Comparison of ENCODE assay signal across 23 mouse cellular contexts in the genomic region with DNA sequence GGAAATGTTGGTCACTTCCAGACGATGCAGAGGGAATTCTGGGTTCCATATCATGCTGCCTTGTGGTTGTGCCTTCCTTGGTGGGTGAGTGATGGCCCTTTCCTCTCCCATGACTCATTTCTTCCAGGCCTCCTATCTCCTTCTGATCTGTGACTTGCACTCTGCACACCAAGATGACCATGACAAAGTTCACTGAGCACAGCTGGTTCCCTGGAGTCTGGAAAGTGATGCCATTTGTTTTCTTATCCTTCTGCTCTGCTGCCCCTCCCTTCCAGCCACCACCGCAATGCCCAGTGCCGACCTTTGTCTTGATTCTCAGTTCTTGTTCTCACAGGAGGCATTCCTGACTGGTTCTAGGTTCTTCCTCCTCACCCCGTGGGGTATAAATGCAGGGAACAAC. TPM values are rescaled to one million over a fixed set of nuclear protein-coding genes. Genes with fewer than 3 reads are reported as not detected.
DNase-seq lines count a peak whose midpoint lies in the region; ATAC-seq and TF ChIP-seq lines count a peak whose summit lies in the region.
"Had no signal": no experiment of that assay in that cellular context is flagged by ENCODE, and none has a peak within 500 bp of the region (broad histone marks: within the 10 kb centered on the region; RNA-seq: fewer than 3 reads in every experiment).

No protein-coding gene starts in this region.

- H3K27ac ChIP-seq in forebrain, embryonic 10.5 days, result no peak overlapping the region
- H3K27ac ChIP-seq: forebrain, embryonic 12.5 days; heart, embryonic 10.5 days; heart, embryonic 15.5 days; kidney, embryonic 15.5 days; liver, embryonic 12.5 days; macrophage; midbrain, embryonic 10.5 days; midbrain, embryonic 15.5 days had no signal

- no peaks in the 10 kb centered on the region for H3K79me2 ChIP-seq in C2C12 (ENCODE audit: control insufficient read depth, insufficient read depth)

- no peak overlapping the region for H3ac ChIP-seq in C2C12 (ENCODE audit: control insufficient read depth, insufficient read length, low read depth)

- peaks cover 58% of the 10 kb centered on the region for H3K36me3 ChIP-seq in megakaryocyte, embryonic 14.5 days (replicated peaks; ENCODE audit: low read length)
- no peaks in the 10 kb centered on the region for H3K36me3 ChIP-seq in C2C12 (ENCODE audit: control insufficient read depth, insufficient read depth)
- no peaks in the 10 kb centered on the region for H3K36me3 ChIP-seq in forebrain, embryonic 10.5 days (replicated peaks)
- H3K36me3 ChIP-seq: forebrain, embryonic 12.5 days; heart, embryonic 10.5 days; heart, embryonic 15.5 days; kidney, embryonic 15.5 days; liver, embryonic 12.5 days; midbrain, embryonic 10.5 days; midbrain, embryonic 15.5 days had no signal

- H3K4me3 ChIP-seq in megakaryocyte, embryonic 14.5 days (replicated peaks), result peak overlapping the region; percentile 66
- H3K4me3 ChIP-seq in C2C12 (ENCODE audit: insufficient read depth, poor library complexity, severe bottlenecking), result no peak overlapping the region
- no peak overlapping the region for H3K4me3 ChIP-seq in forebrain, embryonic 10.5 days
- H3K4me3 ChIP-seq: erythroblast, embryonic 14.5 days; forebrain, embryonic 12.5 days; heart, embryonic 10.5 days; heart, embryonic 15.5 days; kidney, embryonic 15.5 days; liver, embryonic 12.5 days; midbrain, embryonic 10.5 days; midbrain, embryonic 15.5 days had no signal

- H3K79me3 ChIP-seq in C2C12 (ENCODE audit: low read depth), result no peaks in the 10 kb centered on the region

- H3K9me3 ChIP-seq in megakaryocyte, embryonic 14.5 days, result no peaks in the 10 kb centered on the region
- no peaks in the 10 kb centered on the region for H3K9me3 ChIP-seq in forebrain, embryonic 10.5 days
- H3K9me3 ChIP-seq: forebrain, embryonic 12.5 days; heart, embryonic 10.5 days; heart, embryonic 15.5 days; kidney, embryonic 15.5 days; liver, embryonic 12.5 days; midbrain, embryonic 10.5 days; midbrain, embryonic 15.5 days had no signal

- peak; percentile 45 for DNase-seq in NIH3T3 (ENCODE audit: low read depth)
- no peak for DNase-seq in layer of hippocampus, adult 18-20 months (ENCODE audit: low spot score in 2 of 2)
- DNase-seq in forebrain, embryonic 10.5 days (ENCODE audit: extremely low spot score, low spot score), result no peak
- no peak for DNase-seq in thymus, postnatal 10 days (ENCODE audit: low spot score in 2 of 2)
- DNase-seq: adrenal gland, postnatal 25 days; cerebellum, adult 11-12 months; cerebellum, postnatal 10 days; forebrain, postnatal 0 days; liver, postnatal 0 days had no signal

- peaks cover 84% of the 10 kb centered on the region for H3K4me1 ChIP-seq in megakaryocyte, embryonic 14.5 days
- no peaks in the 10 kb centered on the region for H3K4me1 ChIP-seq in forebrain, embryonic 10.5 days
- H3K4me1 ChIP-seq: forebrain, embryonic 12.5 days; heart, embryonic 10.5 days; heart, embryonic 15.5 days; kidney, embryonic 15.5 days; liver, embryonic 12.5 days; midbrain, embryonic 10.5 days; midbrain, embryonic 15.5 days had no signal

- ATAC-seq in megakaryocyte, adult 5-6 weeks (ENCODE audit: poor library complexity, severe bottlenecking), result no peak
- ATAC-seq: CD4-positive, CD25-positive, alpha-beta regulatory T cell, adult 4 months; forebrain, postnatal 0 days; hindbrain, embryonic 16.5 days; liver, embryonic 12.5 days; liver, postnatal 0 days; midbrain, embryonic 15.5 days had no signal

- WGBS in forebrain, embryonic 10.5 days, result 82% methylated on average over 4 of the region's 4 CpGs

- H3K27me3 ChIP-seq in megakaryocyte, embryonic 14.5 days (replicated peaks), result no peaks in the 10 kb centered on the region
- no peaks in the 10 kb centered on the region for H3K27me3 ChIP-seq in C2C12 (ENCODE audit: control insufficient read depth, insufficient read depth, insufficient read length)
- H3K27me3 ChIP-seq in forebrain, embryonic 10.5 days (ENCODE audit: poor library complexity, severe bottlenecking), result no peaks in the 10 kb centered on the region
- H3K27me3 ChIP-seq: forebrain, embryonic 12.5 days; heart, embryonic 15.5 days; kidney, embryonic 15.5 days; liver, embryonic 12.5 days; midbrain, embryonic 15.5 days had no signal

- no peak for TF ChIP-seq CTCF in C2C12 (IDR thresholded peaks at IDR 0.05; ENCODE audit: control insufficient read depth, insufficient read depth, insufficient read length)

TF ChIP-seq in C2C12, 6 proteins besides CTCF, POLR2A, EP300 and RAD21:
- TF ChIP-seq MYOG (IDR thresholded peaks at IDR 0.05; ENCODE audit: control insufficient read depth, extremely low read depth, insufficient read length) (no peak), MYOD1 (IDR thresholded peaks at IDR 0.05; ENCODE audit: control insufficient read depth, insufficient read length, low read depth) (peak; percentile 86), FOSL1 (IDR thresholded peaks at IDR 0.05; ENCODE audit: insufficient read depth, low read length, poor library complexity, severe bottlenecking) (peak; percentile 87)

RNA-seq across cellular contexts. Expression of a gene that starts 29.2 kb away (rescaled TPM):
- polyA plus RNA-seq in megakaryocyte, embryonic 14.5 days (2012; ENCODE audit: insufficient read depth, low replicate concordance), result 118 and 153 TPM in 2 replicates
- 20.2 and 21.3 TPM in 2 replicates for total RNA-seq in megakaryocyte, adult 5-6 weeks (2015)
- total RNA-seq in megakaryocyte, adult 5-6 weeks (2017), result 18.9 and 32.4 TPM in 2 replicates
- polyA plus RNA-seq in C2C12 (2012; fragmentation: generic; extraction: Trizol), result 336 TPM
- 10 to 100 TPM; 17.9 to 18.0 TPM for total RNA-seq in layer of hippocampus, adult 18-20 months (2021)
- polyA plus RNA-seq in forebrain, embryonic 10.5 days (2016; fragmentation: Nextera tagmentation; extraction: Ambion mirVana), result 2.2 and 3.6 TPM in 2 replicates

Comparison
In these comparisons a context has a peak if more than half of its experiments do, and no peak if none do; other contexts are left out.
1. RNA of a gene that starts 29.2 kb away (polyA plus RNA-seq): 336 TPM in C2C12 (single experiment) and 118 to 153 TPM in megakaryocyte, embryonic 14.5 days; 2.2 to 3.6 TPM in forebrain, embryonic 10.5 days; every median in the first group is over 10 times any median in the second.